Mouse (Mus musculus): Measurements from ENCODE around the gene Sh2d3c. TPM values are rescaled to one million over a fixed set of nuclear protein-coding genes. Genes with fewer than 3 reads are reported as not detected.

Gene Sh2d3c
- total RNA-seq, 1 experiment: 1.8 TPM

- peak overlapping the region; percentile 87 for H3K27ac ChIP-seq (ENCODE audit: insufficient read depth, low read depth, low read length, poor library complexity, severe bottlenecking)
- TF ChIP-seq ZNF384 (IDR thresholded peaks at IDR 0.05; ENCODE audit: low read depth, low read length): no peak
- no peak for TF ChIP-seq ZC3H11A (IDR thresholded peaks at IDR 0.05; ENCODE audit: borderline replicate concordance, low read depth, low read length)
- peak; percentile 93 for TF ChIP-seq HCFC1 (IDR thresholded peaks at IDR 0.05; ENCODE audit: borderline replicate concordance, insufficient read depth, low read length)
- no peak for TF ChIP-seq MAFK (IDR thresholded peaks at IDR 0.05; ENCODE audit: insufficient read depth, low read depth, low read length)
- TF ChIP-seq CHD2 (IDR thresholded peaks at IDR 0.05; ENCODE audit: low read depth, low read length): no peak
- H3K4me1 ChIP-seq (ENCODE audit: control insufficient read depth in 2 of 2, insufficient read depth in 2 of 2, low read length in 2 of 2, poor library complexity in 1 of 2): peaks cover 5 to 19% of the 10 kb centered on the region in 2 experiments; a peak in 3 of 4 replicates
- peaks cover 32% of the 10 kb centered on the region for H3K36me3 ChIP-seq (ENCODE audit: control insufficient read depth, insufficient read depth, low read length, poor library complexity, severe bottlenecking)
- peak overlapping the region; percentile 97 for H3K9ac ChIP-seq (ENCODE audit: insufficient read depth, low read depth, low read length, poor library complexity, severe bottlenecking)
- in situ Hi-C loops (cut with MboI; ENCODE audit: low sequenced_read_pairs in 2 of 2, unreplicated experiment in 2 of 2): no loop called here
- peak; percentile 83 for DNase-seq (ENCODE audit: low read depth, low spot score)
- no peaks in the 10 kb centered on the region for H3K9me3 ChIP-seq (ENCODE audit: control insufficient read depth, insufficient read depth, low read depth, low read length)
- peak overlapping the region; percentile 95 to 99 for H3K4me3 ChIP-seq (ENCODE audit: insufficient read depth in 1 of 2, low read depth in 1 of 2, low read length in 2 of 2, poor library complexity in 1 of 2, severe bottlenecking in 1 of 2)
Observed at GRCm38 (mm10) chr2:32712586-32712933, 8.3 kb upstream of the Sh2d3c start.

GRCm38 (mm10) chr2:32712934-32713817, 7.7 kb upstream of the Sh2d3c start, which contains the start of gene Cdk9:
TSS of gene Cdk9 (minus strand) at chr2:32713076.
- Histone ChIP-seq H3K4me3 (ENCODE audit: insufficient read depth in 1 of 2, low read depth in 1 of 2, low read length in 2 of 2, poor library complexity in 1 of 2, severe bottlenecking in 1 of 2) (peak within 1 kb of the TSS; percentile 95 to 99), H3K9ac (ENCODE audit: insufficient read depth, low read depth, low read length, poor library complexity, severe bottlenecking) (peak within 1 kb of the TSS; percentile 97), H3K36me3 (ENCODE audit: control insufficient read depth, insufficient read depth, low read length, poor library complexity, severe bottlenecking) (peaks cover 26% of the 10 kb centered on the region), H3K9me3 (ENCODE audit: control insufficient read depth, insufficient read depth, low read depth, low read length) (no peaks in the 10 kb centered on the region), H3K4me1 (ENCODE audit: control insufficient read depth in 2 of 2, insufficient read depth in 2 of 2, low read length in 2 of 2, poor library complexity in 1 of 2) (peaks cover 5 to 19% of the 10 kb centered on the region in 2 experiments; a peak in 3 of 4 replicates), H3K27ac (ENCODE audit: insufficient read depth, low read depth, low read length, poor library complexity, severe bottlenecking) (peak within 1 kb of the TSS; percentile 87)
- peak; percentile 73 for DNase-seq (ENCODE audit: low read depth, low spot score)
- TF ChIP-seq CHD2 (IDR thresholded peaks at IDR 0.05; ENCODE audit: low read depth, low read length) (no peak), HCFC1 (IDR thresholded peaks at IDR 0.05; ENCODE audit: borderline replicate concordance, insufficient read depth, low read length) (peak; percentile 52; the same call in 1 of the 2 replicates)
- in situ Hi-C loops (cut with MboI; ENCODE audit: low sequenced_read_pairs in 2 of 2, unreplicated experiment in 2 of 2): no loop called here

DNA sequence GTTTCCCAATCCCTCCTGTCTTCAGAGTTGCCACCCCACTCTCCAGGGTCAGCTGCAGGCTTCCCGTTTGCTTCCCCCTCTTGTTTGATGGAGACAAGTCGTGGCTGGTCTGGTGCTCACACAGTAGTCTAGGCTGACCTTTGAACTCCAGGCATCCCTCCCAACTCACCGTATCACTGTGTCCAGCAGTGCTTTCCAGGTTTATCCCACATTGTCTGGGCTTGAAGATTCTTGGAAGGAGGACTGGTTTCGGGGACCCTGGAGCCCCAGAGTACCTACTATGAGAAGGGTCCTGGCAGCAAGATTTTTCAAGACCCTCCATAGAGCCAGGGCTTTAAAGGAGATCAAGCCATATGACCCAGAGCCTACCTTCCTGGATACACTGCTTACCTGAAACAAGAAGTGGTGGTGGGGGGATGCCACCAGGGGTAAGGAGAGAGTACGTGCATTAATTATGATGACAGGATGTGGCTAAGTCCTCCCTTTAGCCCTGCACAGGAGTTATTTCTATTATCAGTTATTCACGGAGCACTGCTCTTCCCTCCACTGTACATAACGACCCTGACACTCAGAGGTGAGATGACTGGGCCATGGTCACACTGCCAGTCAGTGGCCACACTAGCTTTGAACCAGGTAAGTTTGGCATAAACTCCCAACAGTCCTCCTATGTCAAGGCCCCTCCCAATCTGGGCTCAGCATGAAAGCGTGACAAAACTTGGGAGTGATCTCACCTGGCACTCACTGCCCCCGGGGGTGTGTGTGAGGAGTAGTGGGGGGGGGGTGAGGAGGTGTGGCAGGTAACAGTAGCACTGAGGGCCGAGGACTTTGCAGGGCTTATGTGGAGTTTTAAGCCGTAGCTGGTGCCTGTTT, 6.5 kb upstream of the Sh2d3c start:
- TF ChIP-seq CHD2 (IDR thresholded peaks at IDR 0.05; ENCODE audit: low read depth, low read length): no peak
- TF ChIP-seq ZNF384 (IDR thresholded peaks at IDR 0.05; ENCODE audit: low read depth, low read length): no peak
- no peak for TF ChIP-seq MAFK (IDR thresholded peaks at IDR 0.05; ENCODE audit: insufficient read depth, low read depth, low read length)
- TF ChIP-seq HCFC1 (IDR thresholded peaks at IDR 0.05; ENCODE audit: borderline replicate concordance, insufficient read depth, low read length): no peak
- TF ChIP-seq ZC3H11A (IDR thresholded peaks at IDR 0.05; ENCODE audit: borderline replicate concordance, low read depth, low read length): no peak
- no peak for DNase-seq (ENCODE audit: low read depth, low spot score)
- in situ Hi-C loops (cut with MboI; ENCODE audit: low sequenced_read_pairs in 2 of 2, unreplicated experiment in 2 of 2): no loop called here
- H3K4me3 ChIP-seq (ENCODE audit: insufficient read depth in 1 of 2, low read depth in 1 of 2, low read length in 2 of 2, poor library complexity in 1 of 2, severe bottlenecking in 1 of 2): no peak overlapping the region
- no peaks in the 10 kb centered on the region for H3K9me3 ChIP-seq (ENCODE audit: control insufficient read depth, insufficient read depth, low read depth, low read length)
- H3K9ac ChIP-seq (ENCODE audit: insufficient read depth, low read depth, low read length, poor library complexity, severe bottlenecking): peak overlapping the region; percentile 74
- peaks cover 16% of the 10 kb centered on the region for H3K36me3 ChIP-seq (ENCODE audit: control insufficient read depth, insufficient read depth, low read length, poor library complexity, severe bottlenecking)
- peak overlapping the region; percentile 57; the same call in 1 of the 2 replicates for H3K27ac ChIP-seq (ENCODE audit: insufficient read depth, low read depth, low read length, poor library complexity, severe bottlenecking)
- peaks cover 5 to 17% of the 10 kb centered on the region in 2 experiments; a peak in 3 of 4 replicates for H3K4me1 ChIP-seq (ENCODE audit: control insufficient read depth in 2 of 2, insufficient read depth in 2 of 2, low read length in 2 of 2, poor library complexity in 1 of 2)

DNA sequence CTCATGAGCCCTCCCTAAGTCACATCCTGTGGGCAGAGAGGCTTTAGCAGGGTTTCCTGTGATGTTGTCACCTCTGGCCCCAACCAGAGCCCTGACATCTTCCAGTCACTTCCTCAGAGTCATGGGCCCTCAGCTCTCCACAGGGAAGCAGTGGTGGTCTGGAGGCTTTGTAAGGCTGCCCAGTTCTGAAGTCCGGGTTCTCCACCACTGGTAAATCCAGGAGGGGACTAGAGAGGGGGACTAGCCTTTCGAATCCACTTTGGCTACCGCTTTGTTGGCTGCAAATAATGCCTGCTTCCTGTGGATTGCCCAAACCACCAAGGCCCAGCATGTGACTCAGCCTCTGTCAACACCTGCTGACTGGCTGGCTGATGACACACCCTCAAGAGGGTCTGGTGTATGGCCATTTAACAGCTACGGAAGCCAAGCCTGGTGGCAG, 5.8 kb upstream of the Sh2d3c start:
- Histone ChIP-seq H3K4me1 (ENCODE audit: control insufficient read depth in 2 of 2, insufficient read depth in 2 of 2, low read length in 2 of 2, poor library complexity in 1 of 2) (peaks cover 5 to 17% of the 10 kb centered on the region in 2 experiments; a peak in 3 of 4 replicates), H3K27ac (ENCODE audit: insufficient read depth, low read depth, low read length, poor library complexity, severe bottlenecking) (peak overlapping the region; percentile 22; the same call in 1 of the 2 replicates), H3K36me3 (ENCODE audit: control insufficient read depth, insufficient read depth, low read length, poor library complexity, severe bottlenecking) (peaks cover 9% of the 10 kb centered on the region), H3K9me3 (ENCODE audit: control insufficient read depth, insufficient read depth, low read depth, low read length) (no peaks in the 10 kb centered on the region), H3K9ac (ENCODE audit: insufficient read depth, low read depth, low read length, poor library complexity, severe bottlenecking) (no peak overlapping the region; the same call in 1 of the 2 replicates), H3K4me3 (ENCODE audit: insufficient read depth in 1 of 2, low read depth in 1 of 2, low read length in 2 of 2, poor library complexity in 1 of 2, severe bottlenecking in 1 of 2) (no peak overlapping the region)
- TF ChIP-seq MAFK (IDR thresholded peaks at IDR 0.05; ENCODE audit: insufficient read depth, low read depth, low read length): no peak
- TF ChIP-seq CHD2 (IDR thresholded peaks at IDR 0.05; ENCODE audit: low read depth, low read length): no peak
- TF ChIP-seq ZC3H11A (IDR thresholded peaks at IDR 0.05; ENCODE audit: borderline replicate concordance, low read depth, low read length): no peak
- TF ChIP-seq ZNF384 (IDR thresholded peaks at IDR 0.05; ENCODE audit: low read depth, low read length): no peak
- no peak for TF ChIP-seq HCFC1 (IDR thresholded peaks at IDR 0.05; ENCODE audit: borderline replicate concordance, insufficient read depth, low read length)
- in situ Hi-C loops (cut with MboI; ENCODE audit: low sequenced_read_pairs in 2 of 2, unreplicated experiment in 2 of 2): no loop called here
- DNase-seq (ENCODE audit: low read depth, low spot score): no peak

Measured in ES-E14 (cell line).